Mouse (Mus musculus) heart, adult 2 months (tissue): ENCODE results near the gene Slbp. TPM values are rescaled to one million over a fixed set of nuclear protein-coding genes. Genes with fewer than 3 reads are reported as not detected.

ENCODE experiments used
- DNase-seq, 2 experiments: peaks; one replicate each; pipeline ENCODE4 v3.0.0; 2021
- H3K27ac ChIP-seq: fragments of 200-600 bp; 2 replicates; pipeline ENCODE4 v1.8.1; 2022
- H3K27me3 ChIP-seq: fragments of 200-500 bp; 2 replicates; pipeline ENCODE4 v1.6.1; 2012; ENCODE audit warnings: mild to moderate bottlenecking, low read length, inconsistent platforms, mixed read lengths; ENCODE audit not compliant: control insufficient read depth, insufficient read depth
- H3K36me3 ChIP-seq: fragments of 200-500 bp; 2 replicates; pipeline ENCODE4 v1.6.1; 2012; ENCODE audit warnings: low read length, inconsistent platforms; ENCODE audit not compliant: control insufficient read depth, insufficient read depth
- H3K4me1 ChIP-seq: fragments of 200-500 bp; 2 replicates; pipeline ENCODE4 v1.6.1; 2011; ENCODE audit warnings: low read length; ENCODE audit not compliant: control insufficient read depth, insufficient read depth
- H3K4me3 ChIP-seq: fragments of 200-600 bp; 2 replicates; pipeline ENCODE4 v1.8.1; 2022
- H3K79me2 ChIP-seq: fragments of 200-500 bp; replicated peaks from 2 replicates; pipeline ENCODE4 v1.6.1; 2012; ENCODE audit warnings: mild to moderate bottlenecking, inconsistent platforms, low read length, moderate library complexity, mixed read lengths; ENCODE audit not compliant: control insufficient read depth, insufficient read depth
- H3K9ac ChIP-seq: fragments of 200-500 bp; 2 replicates; pipeline ENCODE4 v1.6.1; 2012; ENCODE audit warnings: low read depth, mild to moderate bottlenecking, control low read depth, inconsistent platforms, low read length, mixed read lengths
- CTCF ChIP-seq: fragments of 200-600 bp; IDR thresholded peaks from 2 replicates; pipeline ENCODE4 v1.8.1; 2022; ENCODE audit warnings: antibody characterized with exemption, mild to moderate bottlenecking, moderate library complexity
- EP300 ChIP-seq: fragments of 200-500 bp; IDR thresholded peaks from 2 replicates; pipeline ENCODE4 v1.6.1; 2011; ENCODE audit warnings: low read depth, low read length, control low read depth; ENCODE audit not compliant: insufficient read depth
- POLR2A ChIP-seq: fragments of 200-500 bp; IDR thresholded peaks from 2 replicates; pipeline ENCODE4 v1.6.1; 2011; ENCODE audit warnings: mild to moderate bottlenecking, low read depth, low read length, control low read depth; ENCODE audit not compliant: insufficient read depth
- WGBS: fragments of 180-500 bp; shearing (Covaris S2); methylation state at CpG from one replicate; pipeline ENCODE4 v1.1.7; 2018; 5-methylcytosine and 5-hydroxymethylcytosine counted together
- intact Hi-C: fragments of 180-260 bp; cut with DNase I; formaldehyde crosslinking; loops from one replicate; pipeline ENCODE4 v1.15.1; 2025
- polyA plus RNA-seq: library from polyadenylated mRNA; depleted of rRNA; stranded (reverse); fragments of >200 nt; gene quantifications from 2 replicates; pipeline ENCODE4 v1.2.3, GENCODE M21; 2012; rRNA removed
- total RNA-seq, 2 experiments: library from RNA; stranded (reverse); gene quantifications; 2 replicates each; pipeline ENCODE4 v1.2.3; 2021

Gene Slbp
- total and polyA plus RNA-seq, 3 experiments, result 7.7 to 12.7 (median 10.6) TPM

- 55% methylated on average over 5 of the region's 5 CpGs for WGBS
- Histone ChIP-seq H3K4me1 (peaks cover 4% of the 10 kb centered on the region), H3K36me3 (no peaks in the 10 kb centered on the region), H3K9ac (no peak overlapping the region), H3K27me3 (no peaks in the 10 kb centered on the region), H3K27ac (no peak overlapping the region), H3K4me3 (no peak overlapping the region), H3K79me2 (no peaks in the 10 kb centered on the region; the same call in 1 of the 2 replicates)
- DNase-seq, result no peak
- intact Hi-C loops, result no loop called here
- TF ChIP-seq CTCF (no peak), POLR2A (no peak), EP300 (no peak)
Observed at GRCm38 (mm10) chr5:33605314-33605713, 47.1 kb downstream of the Slbp start.

- Histone ChIP-seq H3K4me3 (no peak overlapping the region), H3K27me3 (no peaks in the 10 kb centered on the region), H3K4me1 (no peaks in the 10 kb centered on the region), H3K79me2 (no peaks in the 10 kb centered on the region), H3K9ac (no peak overlapping the region), H3K27ac (no peak overlapping the region), H3K36me3 (no peaks in the 10 kb centered on the region)
- intact Hi-C loops, result no loop called here
- no peak for DNase-seq
- WGBS, result 61% methylated on average over 2 of the region's 2 CpGs
- TF ChIP-seq POLR2A (no peak), CTCF (peak; percentile 25), EP300 (no peak)
Observed at GRCm38 (mm10) chr5:33593620-33594019, 58.8 kb downstream of the Slbp start.

GRCm38 (mm10) chr5:33589221-33589888 is 63.0 kb downstream of the Slbp start:
- Histone ChIP-seq H3K36me3 (no peaks in the 10 kb centered on the region), H3K9ac (no peak overlapping the region), H3K79me2 (no peaks in the 10 kb centered on the region), H3K4me3 (no peak overlapping the region), H3K4me1 (no peaks in the 10 kb centered on the region), H3K27me3 (no peaks in the 10 kb centered on the region), H3K27ac (no peak overlapping the region)
- DNase-seq, result peak; percentile 60 to 77
- WGBS, result 64% methylated on average over 5 of the region's 5 CpGs
- intact Hi-C loops, result loop anchor here (1.0 to 10.0 kb wide), 4 partner anchors 93 to 385 kb away; no protein-coding TSS in a partner anchor
- TF ChIP-seq CTCF (no peak), POLR2A (no peak), EP300 (no peak)

- H3K36me3 ChIP-seq, result no peaks in the 10 kb centered on the region
- intact Hi-C loops, result loop anchor here (5.0 to 10.0 kb wide), 2 partner anchors 146 to 383 kb away; no protein-coding TSS in a partner anchor
- no peak overlapping the region for H3K27ac ChIP-seq
- no peak for DNase-seq
- H3K4me3 ChIP-seq, result no peak overlapping the region
- no peaks in the 10 kb centered on the region for H3K27me3 ChIP-seq
- H3K79me2 ChIP-seq, result no peaks in the 10 kb centered on the region
- no peak overlapping the region for H3K9ac ChIP-seq
- H3K4me1 ChIP-seq, result no peaks in the 10 kb centered on the region
- WGBS, result 52% methylated on average over 3 of the region's 3 CpGs
- no peak for TF ChIP-seq CTCF
- TF ChIP-seq POLR2A, result no peak
- no peak for TF ChIP-seq EP300
Observed at GRCm38 (mm10) chr5:33588066-33588465, 64.3 kb downstream of the Slbp start.

GRCm38 (mm10) chr5:33587498-33588058 is 64.8 kb downstream of the Slbp start:
- 81% methylated on average over 18 of the region's 18 CpGs for WGBS
- no peak for DNase-seq
- Histone ChIP-seq H3K36me3 (no peaks in the 10 kb centered on the region), H3K27me3 (no peaks in the 10 kb centered on the region), H3K4me3 (no peak overlapping the region), H3K4me1 (no peaks in the 10 kb centered on the region), H3K79me2 (no peaks in the 10 kb centered on the region), H3K9ac (no peak overlapping the region), H3K27ac (no peak overlapping the region)
- intact Hi-C loops, result loop anchor here (5.0 to 10.0 kb wide), 2 partner anchors 145 to 383 kb away; no protein-coding TSS in a partner anchor
- no peak for TF ChIP-seq POLR2A
- no peak for TF ChIP-seq EP300
- TF ChIP-seq CTCF, result no peak

Other genes starting within 250 kb of the Slbp start
- gene Nkx1-1, start 218.6 kb downstream of the Slbp start, total RNA-seq, result not detected
- gene Nkx1-1, start 218.6 kb downstream of the Slbp start, polyA plus RNA-seq, result not detected in 2 replicates
- gene Fam53a, start 22.9 kb downstream of the Slbp start, total RNA-seq, result 10 to 100 TPM; 26.1 to 26.9 TPM
- 19.7 and 22.8 TPM in 2 replicates for gene Fam53a, start 22.9 kb downstream of the Slbp start, polyA plus RNA-seq
- gene Gm9903, start 22.6 kb downstream of the Slbp start, total RNA-seq, result 1 to 10 TPM; 1.0 to 1.1 TPM
- 2.1 and 2.5 TPM in 2 replicates for gene Gm9903, start 22.6 kb downstream of the Slbp start, polyA plus RNA-seq
- 1 to 10 TPM; 1.4 to 3.1 TPM for gene Tacc3, start 5.6 kb upstream of the Slbp start, total RNA-seq
- gene Tacc3, start 5.6 kb upstream of the Slbp start, polyA plus RNA-seq, result 1.8 and 2.6 TPM in 2 replicates
- 10 to 100 TPM; 19.3 to 21.8 TPM for gene Tmem129, start 5.8 kb upstream of the Slbp start, total RNA-seq
- 40.1 and 49.0 TPM in 2 replicates for gene Tmem129, start 5.8 kb upstream of the Slbp start, polyA plus RNA-seq
- 10 to 100 TPM in 1 of 2 experiments, 1 to 10 TPM in 1; 8.6 to 10.1 TPM for gene Fgfr3, start 69.1 kb upstream of the Slbp start, total RNA-seq
- 15.1 and 15.4 TPM in 2 replicates for gene Fgfr3, start 69.1 kb upstream of the Slbp start, polyA plus RNA-seq
- 100 to 1,000 TPM; 140 to 148 TPM for gene Letm1, start 130.2 kb upstream of the Slbp start, total RNA-seq
- 60.2 and 82.8 TPM in 2 replicates for gene Letm1, start 130.2 kb upstream of the Slbp start, polyA plus RNA-seq
- gene Nsd2, start 168.2 kb upstream of the Slbp start, total RNA-seq, result 10 to 100 TPM; 25.8 to 27.6 TPM
- gene Nsd2, start 168.2 kb upstream of the Slbp start, polyA plus RNA-seq, result 3.0 and 5.7 TPM in 2 replicates